Mouse (Mus musculus): ENCODE data around the gene Nfia. TPM values are rescaled to one million over a fixed set of nuclear protein-coding genes. Genes with fewer than 3 reads are reported as not detected.

Nfia gene
- total RNA-seq, 1 experiment from 2014 or later, result 16.9 TPM

GRCm38 (mm10) chr4:98057246-98057645 is 284.7 kb downstream of the Nfia start:
- no peak for ATAC-seq (replicated peaks in 1 of 2; ENCODE audit: insufficient read depth in 1 of 2, low FRiP score in 2 of 2, low TSS enrichment in 1 of 2, low read depth in 1 of 2, poor library complexity in 2 of 2, severe bottlenecking in 2 of 2)

GRCm38 (mm10) chr4:98057721-98058120 is 285.2 kb downstream of the Nfia start:
- ATAC-seq (replicated peaks in 1 of 2; ENCODE audit: insufficient read depth in 1 of 2, low FRiP score in 2 of 2, low TSS enrichment in 1 of 2, low read depth in 1 of 2, poor library complexity in 2 of 2, severe bottlenecking in 2 of 2), result no peak

- no peak for ATAC-seq (replicated peaks in 1 of 2; ENCODE audit: insufficient read depth in 1 of 2, low FRiP score in 2 of 2, low TSS enrichment in 1 of 2, low read depth in 1 of 2, poor library complexity in 2 of 2, severe bottlenecking in 2 of 2)
These were observed 285.6 kb downstream of the Nfia start for GRCm38 (mm10) chr4:98058182-98058581.

GRCm38 (mm10) chr4:98060601-98061000 is 288.1 kb downstream of the Nfia start:
- no peak for ATAC-seq (replicated peaks in 1 of 2; ENCODE audit: insufficient read depth in 1 of 2, low FRiP score in 2 of 2, low TSS enrichment in 1 of 2, low read depth in 1 of 2, poor library complexity in 2 of 2, severe bottlenecking in 2 of 2)

- ATAC-seq (replicated peaks in 1 of 2; ENCODE audit: insufficient read depth in 1 of 2, low FRiP score in 2 of 2, low TSS enrichment in 1 of 2, low read depth in 1 of 2, poor library complexity in 2 of 2, severe bottlenecking in 2 of 2), result no peak
These were observed 288.6 kb downstream of the Nfia start for GRCm38 (mm10) chr4:98061086-98061485.

- no peak for ATAC-seq (replicated peaks in 1 of 2; ENCODE audit: insufficient read depth in 1 of 2, low FRiP score in 2 of 2, low TSS enrichment in 1 of 2, low read depth in 1 of 2, poor library complexity in 2 of 2, severe bottlenecking in 2 of 2)
These were observed 290.7 kb downstream of the Nfia start for GRCm38 (mm10) chr4:98063280-98063679.

- no peak for ATAC-seq (replicated peaks in 1 of 2; ENCODE audit: insufficient read depth in 1 of 2, low FRiP score in 2 of 2, low TSS enrichment in 1 of 2, low read depth in 1 of 2, poor library complexity in 2 of 2, severe bottlenecking in 2 of 2)
These were observed 303.6 kb downstream of the Nfia start for GRCm38 (mm10) chr4:98076106-98076505.

GRCm38 (mm10) chr4:98076624-98077023 is 304.1 kb downstream of the Nfia start:
- no peak for ATAC-seq (replicated peaks in 1 of 2; ENCODE audit: insufficient read depth in 1 of 2, low FRiP score in 2 of 2, low TSS enrichment in 1 of 2, low read depth in 1 of 2, poor library complexity in 2 of 2, severe bottlenecking in 2 of 2)

- ATAC-seq (replicated peaks in 1 of 2; ENCODE audit: insufficient read depth in 1 of 2, low FRiP score in 2 of 2, low TSS enrichment in 1 of 2, low read depth in 1 of 2, poor library complexity in 2 of 2, severe bottlenecking in 2 of 2), result no peak
These were observed 308.1 kb downstream of the Nfia start for GRCm38 (mm10) chr4:98080586-98080985.

GRCm38 (mm10) chr4:98081962-98082361 is 309.4 kb downstream of the Nfia start:
- ATAC-seq (replicated peaks in 1 of 2; ENCODE audit: insufficient read depth in 1 of 2, low FRiP score in 2 of 2, low TSS enrichment in 1 of 2, low read depth in 1 of 2, poor library complexity in 2 of 2, severe bottlenecking in 2 of 2), result no peak

GRCm38 (mm10) chr4:98082512-98082911 is 310.0 kb downstream of the Nfia start:
- ATAC-seq (replicated peaks in 1 of 2; ENCODE audit: insufficient read depth in 1 of 2, low FRiP score in 2 of 2, low TSS enrichment in 1 of 2, low read depth in 1 of 2, poor library complexity in 2 of 2, severe bottlenecking in 2 of 2), result peak in 1 of 2 experiments; percentile 31; a peak in 1 of 4 replicates

- ATAC-seq (replicated peaks in 1 of 2; ENCODE audit: insufficient read depth in 1 of 2, low FRiP score in 2 of 2, low TSS enrichment in 1 of 2, low read depth in 1 of 2, poor library complexity in 2 of 2, severe bottlenecking in 2 of 2), result no peak
These were observed 312.5 kb downstream of the Nfia start for GRCm38 (mm10) chr4:98085060-98085459.

GRCm38 (mm10) chr4:98086976-98087375 is 314.4 kb downstream of the Nfia start:
- 0 out of 4 replicates have a peak, but pooled peaks have one; percentile 2 to 7 for ATAC-seq (replicated peaks in 1 of 2; ENCODE audit: insufficient read depth in 1 of 2, low FRiP score in 2 of 2, low TSS enrichment in 1 of 2, low read depth in 1 of 2, poor library complexity in 2 of 2, severe bottlenecking in 2 of 2)

GRCm38 (mm10) chr4:98089985-98090384 is 317.5 kb downstream of the Nfia start:
- ATAC-seq (replicated peaks in 1 of 2; ENCODE audit: insufficient read depth in 1 of 2, low FRiP score in 2 of 2, low TSS enrichment in 1 of 2, low read depth in 1 of 2, poor library complexity in 2 of 2, severe bottlenecking in 2 of 2), result no peak

- ATAC-seq (replicated peaks in 1 of 2; ENCODE audit: insufficient read depth in 1 of 2, low FRiP score in 2 of 2, low TSS enrichment in 1 of 2, low read depth in 1 of 2, poor library complexity in 2 of 2, severe bottlenecking in 2 of 2), result no peak
These were observed 318.1 kb downstream of the Nfia start for GRCm38 (mm10) chr4:98090586-98090985.

- peak; percentile 93 to 97 for ATAC-seq (replicated peaks in 1 of 2; ENCODE audit: insufficient read depth in 1 of 2, low FRiP score in 2 of 2, low TSS enrichment in 1 of 2, low read depth in 1 of 2, poor library complexity in 2 of 2, severe bottlenecking in 2 of 2)
These were observed 318.9 kb downstream of the Nfia start for GRCm38 (mm10) chr4:98091368-98091827.

- no peak; a peak in 1 of 4 replicates for ATAC-seq (replicated peaks in 1 of 2; ENCODE audit: insufficient read depth in 1 of 2, low FRiP score in 2 of 2, low TSS enrichment in 1 of 2, low read depth in 1 of 2, poor library complexity in 2 of 2, severe bottlenecking in 2 of 2)
These were observed 319.5 kb downstream of the Nfia start for GRCm38 (mm10) chr4:98091901-98092472.

GRCm38 (mm10) chr4:98094112-98094805 is 321.7 kb downstream of the Nfia start:
- no peak for ATAC-seq (replicated peaks in 1 of 2; ENCODE audit: insufficient read depth in 1 of 2, low FRiP score in 2 of 2, low TSS enrichment in 1 of 2, low read depth in 1 of 2, poor library complexity in 2 of 2, severe bottlenecking in 2 of 2)

- no peak for ATAC-seq (replicated peaks in 1 of 2; ENCODE audit: insufficient read depth in 1 of 2, low FRiP score in 2 of 2, low TSS enrichment in 1 of 2, low read depth in 1 of 2, poor library complexity in 2 of 2, severe bottlenecking in 2 of 2)
These were observed 322.5 kb downstream of the Nfia start for GRCm38 (mm10) chr4:98095060-98095459.
